Mouse (Mus musculus) G1E (cell line): ENCODE results near the gene Cftr. TPM values are rescaled to one million over a fixed set of nuclear protein-coding genes. Genes with fewer than 3 reads are reported as not detected.

Experiments used
- ATAC-seq: 2 replicates; pipeline ENCODE4 v1.8.0; 2016; ENCODE audit warnings: mild to moderate bottlenecking; ENCODE audit not compliant: insufficient number of reproducible peaks, poor library complexity, low FRiP score, severe bottlenecking; ENCODE audit errors: extremely low read depth
- DNase-seq: peaks from one replicate; pipeline ENCODE4 v3.0.0; 2012; ENCODE audit warnings: low spot score
- H3K27me3 ChIP-seq: 2 replicates; pipeline ENCODE4 v1.6.1; 2012; ENCODE audit warnings: mild to moderate bottlenecking, low read length, inconsistent platforms; ENCODE audit not compliant: insufficient read depth
- H3K36me3 ChIP-seq: replicated peaks from 2 replicates; pipeline ENCODE3; 2012; ENCODE audit warnings: mild to moderate bottlenecking, inconsistent platforms
- H3K4me1 ChIP-seq: 2 replicates; pipeline ENCODE4 v1.6.1; 2012; ENCODE audit warnings: low read depth, low read length, inconsistent platforms, mixed read lengths; ENCODE audit not compliant: insufficient read depth
- H3K4me3 ChIP-seq: 2 replicates; pipeline ENCODE4 v1.5.1; 2012; ENCODE audit warnings: low read depth, mild to moderate bottlenecking, inconsistent platforms, low read length, moderate library complexity, mixed read lengths
- H3K9me3 ChIP-seq: replicated peaks from 2 replicates; pipeline ENCODE4 v1.6.1; 2012; ENCODE audit warnings: inconsistent platforms
- CTCF ChIP-seq: IDR thresholded peaks from 2 replicates; pipeline ENCODE4 v1.5.1; 2012; ENCODE audit warnings: low read depth, low read length, inconsistent platforms, mixed read lengths
- GATA1 ChIP-seq: IDR thresholded peaks from 2 replicates; pipeline ENCODE4 v1.6.1; 2012; ENCODE audit warnings: borderline replicate concordance, low read length, inconsistent platforms, mixed read lengths
- GATA2 ChIP-seq: IDR thresholded peaks from 2 replicates; pipeline ENCODE4 v1.6.1; 2012; ENCODE audit warnings: low read depth, low read length, inconsistent platforms, borderline replicate concordance
- POLR2AphosphoS5 ChIP-seq: IDR thresholded peaks from 2 replicates; pipeline ENCODE4 v1.6.1; 2012; ENCODE audit warnings: low read depth, low read length, inconsistent platforms; ENCODE audit not compliant: insufficient replicate concordance
- TAL1 ChIP-seq: conservative IDR thresholded peaks from 2 replicates; pipeline ENCODE4 v1.6.1; 2012; ENCODE audit warnings: low read depth, low read length, inconsistent platforms, mixed read lengths
- polyA plus RNA-seq: library from polyadenylated mRNA; stranded (reverse); fragments of >175 nt; gene quantifications from 2 replicates; pipeline ENCODE4 v1.2.3, GENCODE M21; 2012
- total RNA-seq, 2 experiments: library from RNA; stranded (forward) in 1 of 2; stranded (reverse) in 1 of 2; fragments of 200-1000 nt in 1 of 2; fragments of >200 nt in 1 of 2; fragmentation: Nextera tagmentation in 1 of 2; gene quantifications; 2 replicates each; pipeline ENCODE4 v1.2.3; 2014 to 2017

The Cftr gene
- total and polyA plus RNA-seq, 3 experiments: 0.98 TPM; not detected in 2

DNA sequence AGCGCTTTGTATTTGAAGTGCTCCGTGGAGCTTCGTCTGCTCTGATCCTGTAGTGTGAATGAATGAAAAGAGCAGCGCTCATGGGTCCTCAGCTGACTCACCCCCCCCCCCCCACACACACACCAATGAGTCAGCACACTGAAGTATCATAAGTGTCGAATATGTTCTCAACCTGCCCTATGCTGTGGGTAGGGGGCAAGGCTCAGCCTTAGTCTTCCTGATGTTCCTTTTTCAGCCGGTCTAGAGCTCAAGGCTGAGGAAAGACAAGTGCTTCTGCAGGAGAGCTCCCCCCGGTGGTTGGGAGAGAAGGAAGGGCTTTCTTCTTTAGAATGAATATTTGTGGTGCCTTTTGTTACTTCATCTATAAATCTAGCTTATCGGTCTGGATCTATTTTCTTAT is 1.1 kb downstream of the Cftr start:
- TF ChIP-seq POLR2AphosphoS5 (no peak), CTCF (0 out of 2 replicates have a peak, but pooled peaks have one; percentile 7)
- ATAC-seq: no peak
- Histone ChIP-seq H3K27me3 (peaks cover 13% of the 10 kb centered on the region; the same call in 1 of the 2 replicates), H3K9me3 (no peaks in the 10 kb centered on the region), H3K36me3 (no peaks in the 10 kb centered on the region), H3K4me1 (no peaks in the 10 kb centered on the region), H3K4me3 (no peak overlapping the region)
- DNase-seq: no peak

DNA sequence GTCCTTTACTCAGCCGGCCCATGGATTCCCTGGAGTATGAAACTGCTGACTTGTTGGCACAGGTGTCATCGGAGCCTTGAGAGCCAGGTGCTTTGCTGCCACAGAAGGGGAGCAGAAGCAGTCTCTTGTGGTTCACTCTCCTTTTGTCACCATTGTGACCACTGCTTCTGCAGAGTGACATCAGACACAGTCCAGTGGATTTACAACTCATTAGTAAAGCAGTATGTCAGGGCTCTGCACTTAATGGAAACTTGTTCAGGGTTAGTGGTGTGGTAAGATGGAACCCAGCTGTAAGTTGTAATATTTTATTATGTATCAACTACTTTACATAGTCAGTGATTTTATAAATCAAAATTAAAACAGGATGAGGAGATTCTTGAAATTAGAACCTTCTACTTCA is 7.0 kb downstream of the Cftr start:
- Histone ChIP-seq H3K9me3 (no peaks in the 10 kb centered on the region), H3K27me3 (0 out of 2 replicates have a peak, but pooled peaks cover 2% of the 10 kb centered on the region), H3K36me3 (no peaks in the 10 kb centered on the region), H3K4me3 (no peak overlapping the region), H3K4me1 (no peaks in the 10 kb centered on the region)
- no peak for TF ChIP-seq POLR2AphosphoS5
- no peak for TF ChIP-seq CTCF
- TF ChIP-seq GATA1: no peak
- TF ChIP-seq TAL1: no peak
- TF ChIP-seq GATA2: no peak
- ATAC-seq (no peak), DNase-seq (no peak)

GRCm38 (mm10) chr6:18180665-18181064 is 10.2 kb downstream of the Cftr start:
- ATAC-seq (no peak), DNase-seq (no peak)
- H3K9me3 ChIP-seq: no peaks in the 10 kb centered on the region
- H3K36me3 ChIP-seq: no peaks in the 10 kb centered on the region
- TF ChIP-seq GATA1 (no peak), TAL1 (no peak), POLR2AphosphoS5 (no peak), CTCF (no peak), GATA2 (no peak)
- H3K4me3 ChIP-seq: no peak overlapping the region
- 0 out of 2 replicates have a peak, but pooled peaks cover 2% of the 10 kb centered on the region for H3K27me3 ChIP-seq
- no peaks in the 10 kb centered on the region for H3K4me1 ChIP-seq

- Histone ChIP-seq H3K36me3 (no peaks in the 10 kb centered on the region), H3K27me3 (0 out of 2 replicates have a peak, but pooled peaks cover 5% of the 10 kb centered on the region)
- no peak for TF ChIP-seq CTCF
- no peak for TF ChIP-seq TAL1
Observed at GRCm38 (mm10) chr6:18182903-18183302, 12.4 kb downstream of the Cftr start.

GRCm38 (mm10) chr6:18220691-18221090 is 50.2 kb downstream of the Cftr start:
- no peak for DNase-seq
- TF ChIP-seq TAL1 (no peak), GATA2 (no peak), POLR2AphosphoS5 (no peak), GATA1 (no peak), CTCF (no peak)
- no peaks in the 10 kb centered on the region for H3K36me3 ChIP-seq

More at GRCm38 (mm10) chr6:18182903-18183302, 12.4 kb downstream of the Cftr start:
- Histone ChIP-seq H3K4me1 (no peaks in the 10 kb centered on the region), H3K9me3 (no peaks in the 10 kb centered on the region), H3K4me3 (no peak overlapping the region)
- ATAC-seq: no peak
- DNase-seq: no peak

DNA sequence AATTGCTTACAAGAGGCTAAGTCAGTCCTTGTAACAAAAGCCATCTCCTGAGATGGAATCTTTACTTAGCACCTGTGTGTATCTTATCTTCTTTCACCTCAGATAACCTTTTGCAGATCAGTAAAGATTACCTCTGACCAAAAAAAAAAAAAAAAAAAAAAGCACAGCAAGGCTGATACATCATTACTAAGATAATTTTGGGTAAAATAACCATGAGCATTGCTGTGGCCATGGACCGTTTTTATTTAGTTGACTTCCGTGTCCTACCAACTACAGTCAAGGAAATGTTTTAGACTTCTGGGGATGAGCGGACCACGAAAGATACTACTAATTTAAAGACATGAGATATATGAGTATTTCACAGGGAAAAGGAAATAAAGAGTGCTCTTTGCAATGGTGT is 52.7 kb downstream of the Cftr start:
- TF ChIP-seq GATA1 (no peak), GATA2 (no peak), TAL1 (no peak), CTCF (no peak), POLR2AphosphoS5 (no peak)
- no peaks in the 10 kb centered on the region for H3K36me3 ChIP-seq
- ATAC-seq: no peak

More at GRCm38 (mm10) chr6:18220691-18221090, 50.2 kb downstream of the Cftr start:
- no peaks in the 10 kb centered on the region for H3K4me1 ChIP-seq
- ATAC-seq: no peak
- H3K4me3 ChIP-seq: no peak overlapping the region
- no peaks in the 10 kb centered on the region for H3K27me3 ChIP-seq
- H3K9me3 ChIP-seq: no peaks in the 10 kb centered on the region

DNA sequence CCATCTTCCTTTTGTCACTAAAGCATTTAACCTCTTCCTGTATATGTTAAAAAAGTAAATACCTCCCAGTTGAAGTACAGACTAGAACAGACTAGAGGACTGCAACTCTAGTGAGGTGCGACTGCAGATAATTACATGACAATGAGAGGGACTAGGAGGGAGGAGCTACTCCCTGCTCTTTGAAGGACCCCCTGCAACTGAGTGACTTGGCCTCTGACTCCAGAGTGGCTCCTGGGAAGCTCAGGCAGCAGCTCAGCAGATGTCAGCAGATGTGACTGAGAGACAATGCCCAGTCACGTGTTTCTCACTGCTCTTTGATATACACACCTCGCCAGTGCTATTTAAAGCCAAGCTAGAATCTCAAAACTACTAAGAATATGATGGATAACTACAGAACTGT is 54.7 kb downstream of the Cftr start:
- TF ChIP-seq POLR2AphosphoS5 (no peak), GATA1 (no peak)
- Histone ChIP-seq H3K4me1 (no peaks in the 10 kb centered on the region), H3K9me3 (no peaks in the 10 kb centered on the region), H3K4me3 (no peak overlapping the region), H3K36me3 (no peaks in the 10 kb centered on the region), H3K27me3 (peaks cover 2% of the 10 kb centered on the region; the same call in 1 of the 2 replicates)
- ATAC-seq: no peak
- DNase-seq: no peak

More for the DNA sequence above, 52.7 kb downstream of the Cftr start:
- no peak for DNase-seq
- no peak overlapping the region for H3K4me3 ChIP-seq
- no peaks in the 10 kb centered on the region for H3K9me3 ChIP-seq
- no peaks in the 10 kb centered on the region for H3K27me3 ChIP-seq
- no peaks in the 10 kb centered on the region for H3K4me1 ChIP-seq
